Mouse (Mus musculus) bone marrow, adult 2 months (tissue): ENCODE results near the gene Ints14.

Source experiments
- CTCF ChIP-seq: fragments of 200-500 bp; IDR thresholded peaks from 2 replicates; pipeline ENCODE4 v1.5.1; 2011; ENCODE audit warnings: low read length, control low read depth; ENCODE audit not compliant: control insufficient read depth, insufficient read depth
- POLR2A ChIP-seq: fragments of 200-500 bp; IDR thresholded peaks from 2 replicates; pipeline ENCODE4 v1.6.1; 2011; ENCODE audit warnings: low read depth, mild to moderate bottlenecking, control low read depth, low read length, borderline replicate concordance; ENCODE audit not compliant: control insufficient read depth

- TF ChIP-seq POLR2A (no peak), CTCF (no peak)
Observed at GRCm38 (mm10) chr9:64930256-64930655, 30.4 kb upstream of the Ints14 start.
